Mouse (Mus musculus): ENCODE results near the gene Tmem191c.

Tmem191c gene

DNA sequence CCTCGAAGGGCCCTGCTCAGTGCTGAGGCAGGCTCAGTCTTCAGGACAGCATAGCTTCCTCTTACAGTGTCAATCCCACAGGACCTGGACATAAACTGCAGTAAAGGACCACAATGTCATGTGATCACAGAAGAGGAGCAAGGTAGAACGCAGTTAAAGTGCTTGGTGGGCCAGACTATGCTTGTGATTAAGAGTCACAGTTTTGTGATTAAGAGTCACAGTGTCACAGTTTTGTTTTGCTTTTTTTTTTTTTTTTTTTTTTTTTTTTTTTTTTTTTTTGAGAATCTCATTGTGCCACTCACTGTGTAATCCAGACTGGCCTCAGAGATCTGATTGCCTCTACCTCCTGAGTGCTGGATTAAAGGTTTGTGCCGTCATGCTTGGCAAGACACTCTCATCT lies 9.8 kb upstream of the Tmem191c start:
- no peak for DNase-seq (ENCODE audit: low read depth, low spot score)

DNA sequence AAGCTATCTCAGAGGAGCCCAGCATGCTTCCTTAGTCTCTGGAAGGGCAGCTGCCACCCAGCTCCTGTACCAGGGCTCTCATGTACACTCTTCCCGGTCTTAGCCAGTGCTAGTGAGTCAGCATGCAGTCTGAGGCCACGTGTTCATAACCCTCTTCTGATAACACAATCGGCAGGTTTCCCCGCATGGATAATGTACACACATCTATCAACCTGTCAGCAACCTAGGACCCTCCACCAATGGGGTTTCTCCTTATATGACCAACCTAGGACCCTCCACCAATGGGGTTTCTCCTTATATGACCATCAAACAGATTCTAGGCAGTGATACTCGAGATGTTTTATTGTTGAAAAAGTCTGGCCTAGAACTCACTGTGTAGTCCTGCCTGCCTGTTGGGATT lies 7.9 kb upstream of the Tmem191c start:
- no peak for DNase-seq (ENCODE audit: low read depth, low spot score)

DNA sequence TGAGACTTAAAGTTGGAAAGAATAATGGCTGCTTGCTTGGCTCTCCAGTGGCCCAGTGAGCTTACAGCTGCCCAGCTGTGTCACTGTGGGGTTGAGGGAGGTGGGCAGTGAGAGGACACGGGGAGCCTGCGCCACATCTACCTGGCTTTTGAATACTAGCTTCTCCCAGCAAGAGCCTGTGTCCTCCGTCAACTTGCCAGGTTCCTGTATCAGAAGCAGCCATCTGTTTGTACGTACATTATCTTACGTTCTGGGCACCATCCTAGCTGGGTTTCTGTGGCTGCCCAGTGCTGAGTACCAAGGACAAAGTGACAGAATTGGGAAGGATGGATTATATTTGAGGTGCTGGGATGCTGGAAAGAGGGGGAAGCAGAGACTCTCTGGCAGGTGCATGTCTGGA lies 6.0 kb upstream of the Tmem191c start:
- no peak for DNase-seq (ENCODE audit: low read depth, low spot score)

DNA sequence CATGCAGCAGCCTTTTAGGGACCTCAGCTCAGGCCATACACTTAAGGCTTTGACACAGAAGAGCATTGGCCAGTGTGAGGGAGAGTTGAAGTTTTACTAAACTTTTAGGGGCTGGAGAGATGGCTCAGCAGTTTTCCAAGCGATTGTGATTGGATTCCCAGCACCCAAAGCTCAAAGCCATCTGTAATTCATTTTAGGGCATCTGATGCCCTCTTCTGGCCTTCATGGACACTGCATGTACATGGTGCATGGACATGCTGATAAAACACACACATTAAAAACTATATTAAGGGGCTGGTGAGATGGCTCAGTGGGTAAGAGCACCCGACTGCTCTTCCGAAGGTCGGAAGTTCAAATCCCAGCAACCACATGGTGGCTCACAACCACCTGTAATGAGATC lies 4.8 kb upstream of the Tmem191c start:
- DNase-seq (ENCODE audit: low read depth, low spot score), result peak; percentile 48

GRCm38 (mm10) chr16:17271856-17272255 lies 4.0 kb upstream of the Tmem191c start:
- DNase-seq (ENCODE audit: low read depth, low spot score), result no peak

DNA sequence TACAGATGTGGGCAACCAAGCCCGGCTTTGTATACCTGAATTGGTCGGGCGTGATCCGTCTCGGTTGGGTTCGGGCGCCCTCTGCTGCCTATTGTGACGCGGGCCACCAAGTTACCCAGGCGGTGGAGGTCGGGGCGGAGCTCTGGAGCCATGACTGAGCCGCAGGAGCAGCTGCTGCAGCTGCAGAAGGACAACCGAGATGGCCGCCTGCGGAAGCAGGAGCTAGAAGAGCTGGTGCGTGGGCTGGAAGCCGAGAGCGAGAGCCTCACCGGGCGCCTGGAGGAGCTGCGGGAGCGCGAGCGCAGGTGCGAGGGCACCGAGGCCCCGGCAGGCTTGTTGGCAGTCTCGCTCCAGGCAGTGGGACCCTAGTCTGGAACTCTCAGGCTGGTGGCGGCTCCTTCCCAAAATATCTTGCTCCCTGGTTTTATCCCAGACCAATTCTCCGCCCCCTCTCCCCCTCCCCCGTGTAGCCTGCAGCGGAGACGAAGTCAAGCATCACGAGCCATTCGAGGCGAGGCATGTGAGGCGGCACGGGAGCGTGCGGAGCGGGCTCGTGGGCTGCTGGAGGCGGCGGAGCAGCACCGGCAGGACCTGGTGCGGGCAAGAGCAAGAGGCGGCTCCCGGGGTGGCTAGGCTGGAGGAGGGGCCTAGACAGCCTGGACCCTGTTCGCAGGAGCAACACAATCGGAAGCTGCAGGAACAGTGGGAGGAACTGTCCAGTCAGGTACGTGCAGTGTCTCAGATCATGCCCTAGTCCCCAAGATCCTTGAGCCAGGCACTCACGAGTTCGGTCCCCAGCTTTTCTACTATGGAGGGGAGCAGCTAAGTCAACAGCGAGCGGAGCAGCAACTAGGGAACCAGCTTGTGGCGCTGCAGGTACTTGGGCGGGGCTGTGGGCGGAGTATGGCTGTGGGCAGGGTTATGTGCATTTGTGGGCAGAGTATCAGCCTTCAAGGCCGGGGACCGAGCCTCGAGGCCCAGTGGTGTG lies 581 bp downstream of the Tmem191c start:
- DNase-seq (ENCODE audit: low read depth, low spot score), result peak; percentile 96

DNA sequence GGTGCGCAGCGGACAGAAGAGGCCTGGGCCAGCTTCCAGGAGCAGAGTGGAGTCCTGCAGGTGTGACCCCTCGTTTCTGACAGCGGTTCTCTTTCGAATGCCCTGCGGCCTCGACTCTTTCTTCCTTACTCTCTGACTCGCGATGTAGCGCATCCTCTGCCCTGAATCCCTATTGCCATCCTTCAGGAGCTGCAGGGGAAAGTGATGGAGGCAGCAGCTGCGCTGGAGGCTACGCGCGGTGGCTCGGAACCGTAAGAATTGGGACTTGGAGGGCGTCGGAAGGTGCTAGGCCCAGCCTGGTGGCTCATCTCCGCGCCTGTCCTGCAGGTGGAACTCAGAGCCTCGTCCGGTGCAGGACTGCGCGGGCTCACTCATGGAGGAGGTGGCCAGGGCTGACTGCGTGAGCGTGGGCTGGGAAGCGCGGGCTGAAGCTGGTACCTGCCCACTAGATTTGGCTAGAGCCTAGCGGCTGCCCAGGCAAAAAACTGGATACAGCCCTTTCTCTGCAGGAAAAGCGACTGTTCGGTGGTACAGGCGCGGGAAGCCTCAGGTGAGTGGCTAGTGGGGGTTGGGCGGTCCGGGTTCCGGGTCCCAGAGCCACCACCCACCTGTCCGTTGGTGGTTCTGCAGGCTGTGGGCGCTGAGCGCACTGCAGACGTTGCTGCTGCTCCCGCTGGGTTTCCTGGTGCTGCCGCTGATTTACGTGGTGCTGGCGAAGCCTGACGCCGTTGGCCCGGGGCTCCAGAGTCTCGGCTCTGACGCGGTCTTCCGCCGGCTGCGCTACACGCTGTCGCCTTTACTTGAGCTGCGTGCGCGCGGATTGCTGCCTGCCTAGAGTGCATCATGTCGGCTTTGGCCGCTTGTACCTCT lies 1.7 kb downstream of the Tmem191c start:
- peak; percentile 85 for DNase-seq (ENCODE audit: low read depth, low spot score)

DNA sequence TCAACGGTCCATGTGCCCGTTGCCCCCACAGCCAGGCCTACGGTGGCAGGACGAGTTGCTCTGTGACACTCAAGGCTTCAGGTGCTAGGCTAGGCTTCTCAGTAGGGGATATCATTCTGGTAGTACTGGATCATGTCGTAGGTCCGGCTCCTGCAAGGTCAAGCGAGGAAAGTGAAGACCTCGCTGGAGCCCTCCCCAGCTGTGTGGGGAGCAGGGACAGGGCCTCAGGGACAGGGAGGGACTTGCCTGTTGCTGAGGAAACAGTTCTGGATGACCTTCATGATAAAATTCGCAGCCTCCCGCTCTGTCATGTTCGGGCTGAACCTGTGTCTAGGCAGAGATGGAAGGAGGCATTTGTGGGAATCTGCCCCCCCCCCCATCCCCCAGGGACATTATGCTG lies 4.6 kb downstream of the Tmem191c start:
- DNase-seq (ENCODE audit: low read depth, low spot score), result no peak

GRCm38 (mm10) chr16:17283151-17283550 lies 7.3 kb downstream of the Tmem191c start:
- DNase-seq (ENCODE audit: low read depth, low spot score), result no peak

GRCm38 (mm10) chr16:17287103-17287502 lies 11.2 kb downstream of the Tmem191c start:
- no peak for DNase-seq (ENCODE audit: low read depth, low spot score)

DNA sequence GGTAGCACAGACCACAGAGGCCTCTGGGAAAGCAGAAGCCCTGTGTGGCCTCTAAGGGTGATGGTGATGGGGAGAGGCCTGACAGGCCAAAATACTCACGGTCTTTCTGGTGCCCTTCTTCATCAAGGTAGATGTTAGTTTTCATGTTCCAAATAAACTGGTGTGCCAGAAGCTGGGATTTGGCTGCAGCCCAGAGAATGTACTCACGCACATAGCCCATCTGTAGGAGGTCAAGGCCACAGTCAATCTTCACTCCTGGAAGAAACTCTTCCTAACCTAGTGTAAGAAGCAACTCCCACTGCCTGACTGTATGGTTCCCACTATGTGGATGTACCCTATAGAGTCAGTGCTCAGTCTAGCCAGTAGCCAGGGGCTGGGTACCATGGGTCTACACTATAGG lies 15.1 kb downstream of the Tmem191c start:
- no peak for DNase-seq (ENCODE audit: low read depth, low spot score)

GRCm38 (mm10) chr16:17292751-17293150 lies 16.9 kb downstream of the Tmem191c start:
- peak; percentile 86 for DNase-seq (ENCODE audit: low read depth, low spot score)

DNA sequence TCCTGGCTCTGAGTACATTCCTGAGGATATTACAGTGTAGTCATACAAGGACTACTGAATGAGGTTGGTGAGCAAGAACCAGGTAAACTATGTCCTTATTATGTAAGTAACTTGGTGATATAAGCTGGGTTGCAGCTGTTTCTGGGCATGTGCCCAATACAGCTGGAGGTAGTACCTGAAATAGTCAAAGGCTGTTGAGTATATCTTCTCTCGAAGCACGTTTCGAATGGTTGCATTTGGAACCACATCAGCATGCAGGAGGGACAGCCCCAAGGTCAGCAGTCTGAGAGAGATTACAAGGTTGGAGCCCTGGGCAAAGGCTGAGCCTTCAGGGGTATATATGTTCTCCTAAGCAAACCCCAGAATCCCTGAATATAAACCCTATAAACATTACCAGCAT lies 24.9 kb downstream of the Tmem191c start:
- no peak for DNase-seq (ENCODE audit: low read depth, low spot score)

GRCm38 (mm10) chr16:17303521-17304245 lies 27.8 kb downstream of the Tmem191c start:
- no peak for DNase-seq (ENCODE audit: low read depth, low spot score)

GRCm38 (mm10) chr16:17307461-17307860 lies 31.6 kb downstream of the Tmem191c start:
- no peak for DNase-seq (ENCODE audit: low read depth, low spot score)

- no peak for DNase-seq (ENCODE audit: low read depth, low spot score)
These were observed 33.2 kb downstream of the Tmem191c start for GRCm38 (mm10) chr16:17309036-17309435.

- DNase-seq (ENCODE audit: low read depth, low spot score), result no peak
These were observed 36.7 kb downstream of the Tmem191c start for GRCm38 (mm10) chr16:17312531-17312930.

GRCm38 (mm10) chr16:17316554-17316953 lies 40.7 kb downstream of the Tmem191c start:
- no peak for DNase-seq (ENCODE audit: low read depth, low spot score)

DNA sequence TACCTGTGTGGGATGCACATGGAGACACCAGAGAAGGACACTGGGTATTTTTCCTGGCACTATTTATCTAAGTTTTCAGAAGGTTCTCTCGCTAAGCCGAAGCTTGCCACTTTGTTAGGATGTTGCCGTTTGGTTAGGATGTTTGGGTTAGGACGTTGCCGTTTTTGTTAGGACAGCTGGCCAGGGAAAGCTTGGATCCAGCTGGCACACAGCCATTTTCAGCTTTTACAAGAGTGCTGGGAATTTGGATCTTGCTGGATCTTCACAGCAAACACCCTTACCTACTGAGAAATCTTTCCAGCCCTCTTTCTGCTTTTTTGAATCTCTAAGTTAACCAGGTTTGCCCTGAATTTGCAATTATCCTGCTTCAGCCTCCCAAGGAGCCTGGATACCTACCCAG lies 45.6 kb downstream of the Tmem191c start:
- no peak for DNase-seq (ENCODE audit: low read depth, low spot score)

- DNase-seq (ENCODE audit: low read depth, low spot score), result no peak
These were observed 48.9 kb downstream of the Tmem191c start for GRCm38 (mm10) chr16:17324745-17325144.

GRCm38 (mm10) chr16:17326064-17326463 lies 50.2 kb downstream of the Tmem191c start:
- DNase-seq (ENCODE audit: low read depth, low spot score), result no peak

Data from CD4-positive, CD25-positive, alpha-beta regulatory T cell, adult 2 months (primary cell).